Mouse (Mus musculus): Measurements from ENCODE around the gene Atp1a1. TPM values are rescaled to one million over a fixed set of nuclear protein-coding genes. Genes with fewer than 3 reads are reported as not detected.

Atp1a1 gene
- polyA plus RNA-seq, 1 experiment, result 253 TPM

DNA sequence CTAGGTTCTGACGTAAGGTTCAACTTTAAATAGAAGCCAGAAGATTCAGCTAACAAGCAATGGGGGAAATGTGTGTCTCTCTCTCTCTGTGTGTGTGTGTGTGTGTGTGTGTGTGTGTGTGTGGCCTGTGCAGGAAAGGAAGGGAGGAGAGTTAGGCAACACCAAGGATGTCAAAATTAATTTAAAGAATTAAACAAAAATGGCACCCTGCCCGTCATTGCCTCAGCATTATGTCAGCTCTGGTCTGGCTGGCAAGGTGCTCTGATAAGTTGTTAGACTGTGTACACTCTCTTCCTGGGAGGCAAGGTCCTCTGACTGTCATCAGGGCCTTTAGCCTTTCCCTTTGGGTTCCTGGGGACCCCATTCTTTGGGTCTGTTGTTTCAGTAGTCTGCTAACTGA is 47.8 kb downstream of the Atp1a1 start:
- DNase-seq (ENCODE audit: low spot score), result no peak

- DNase-seq (ENCODE audit: low spot score), result no peak
Measured at GRCm38 (mm10) chr3:101552621-101553620, 51.6 kb downstream of the Atp1a1 start.

DNA sequence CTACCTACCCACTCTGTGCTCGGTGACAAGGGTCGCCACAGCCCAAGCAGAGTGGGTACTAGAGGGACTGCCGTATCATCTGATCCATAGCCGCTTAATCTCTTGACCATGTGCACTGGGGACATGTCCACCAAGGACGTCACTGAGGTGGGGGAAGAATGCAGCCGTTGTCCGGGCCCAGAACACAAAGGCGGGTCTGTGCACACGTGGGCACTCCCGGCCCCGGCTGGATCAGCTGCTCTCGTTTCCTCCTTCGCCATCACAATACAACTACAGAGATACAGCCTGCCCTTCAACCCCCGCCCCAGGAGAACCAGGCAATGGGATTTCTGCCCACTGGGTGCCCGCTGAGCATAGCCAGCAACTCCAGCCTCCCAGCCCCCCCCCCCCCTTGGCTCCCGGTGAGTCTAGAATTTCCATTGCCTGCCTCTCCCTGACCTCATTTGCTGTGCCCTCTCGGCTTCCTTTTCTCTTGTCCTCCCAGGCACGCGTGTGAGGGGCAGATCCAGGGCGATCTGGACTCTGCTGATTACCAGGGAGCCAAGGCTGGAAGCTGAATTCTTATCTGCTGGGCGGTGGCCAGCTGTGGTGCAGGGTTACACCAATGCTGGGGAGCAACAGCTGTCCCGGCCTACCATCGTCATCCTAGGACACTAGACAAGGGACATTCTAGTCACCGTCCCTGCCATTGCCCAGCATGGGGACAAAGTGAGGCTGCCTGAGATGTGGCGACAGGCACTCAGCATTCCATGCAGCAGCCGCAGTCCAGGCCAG is 52.8 kb downstream of the Atp1a1 start:
- no peak for DNase-seq (ENCODE audit: low spot score)

GRCm38 (mm10) chr3:101549749-101550148 is 54.7 kb downstream of the Atp1a1 start:
- no peak for DNase-seq (ENCODE audit: low spot score)

- DNase-seq (ENCODE audit: low spot score), result no peak
Measured at GRCm38 (mm10) chr3:101544116-101544515, 60.4 kb downstream of the Atp1a1 start.

DNA sequence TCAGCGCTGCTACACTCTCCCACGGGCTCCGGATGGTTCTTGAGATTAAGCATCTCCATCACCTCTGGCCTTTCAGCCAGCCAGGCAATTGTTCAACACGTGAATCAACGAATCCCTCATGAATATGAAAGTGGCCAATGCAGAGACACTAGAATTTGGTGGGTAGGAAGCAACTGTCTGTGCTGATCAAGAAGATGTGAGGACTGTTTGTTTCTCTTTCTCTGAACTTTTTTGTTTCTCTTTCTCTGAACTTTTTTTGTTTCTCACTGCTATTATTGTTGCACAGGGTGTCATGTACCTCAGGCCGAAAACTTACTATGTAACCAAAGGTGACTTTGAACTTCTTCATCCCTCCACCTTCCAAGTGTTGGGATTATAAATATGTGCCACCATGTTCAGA is 62.9 kb downstream of the Atp1a1 start:
- no peak for DNase-seq (ENCODE audit: low spot score)

DNA sequence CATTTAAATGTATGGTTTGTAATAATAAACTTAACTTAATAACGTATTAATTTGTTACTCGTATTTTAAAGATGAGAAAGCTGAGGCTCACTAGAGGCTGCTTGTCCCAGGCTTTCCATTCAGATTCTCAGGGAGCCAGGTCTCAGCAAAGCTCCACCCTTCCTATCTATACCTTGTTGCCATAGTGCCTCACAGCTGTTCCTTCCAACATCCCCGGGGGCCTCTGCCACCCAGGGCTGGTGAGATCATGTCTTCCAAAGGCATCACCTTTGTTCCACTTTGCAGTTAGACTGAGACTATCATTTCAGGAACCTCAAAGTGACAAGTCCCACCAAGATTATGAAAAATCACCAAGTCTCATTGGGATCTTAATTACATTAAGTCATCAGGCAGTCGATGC is 63.9 kb downstream of the Atp1a1 start:
- DNase-seq (ENCODE audit: low spot score), result no peak

DNA sequence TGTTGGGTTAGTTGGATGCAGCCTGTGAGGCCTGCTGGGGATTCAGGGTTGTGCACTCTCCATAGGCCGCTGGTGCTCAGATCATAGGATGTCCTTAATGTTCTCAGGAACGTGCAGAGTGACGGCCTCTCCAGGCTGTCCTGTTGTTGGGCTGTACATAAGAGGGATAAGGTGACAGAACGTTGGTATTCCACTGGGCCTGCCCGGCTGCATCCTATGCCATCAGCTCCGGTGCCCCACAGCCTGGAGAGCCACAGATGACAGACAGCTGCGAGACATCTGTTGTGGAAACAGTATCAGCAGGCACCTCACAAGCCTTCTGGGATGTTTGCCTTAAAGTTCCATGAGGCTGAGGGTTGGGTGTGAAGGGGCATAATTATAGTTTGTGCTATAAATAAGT is 68.2 kb downstream of the Atp1a1 start:
- no peak for DNase-seq (ENCODE audit: low spot score)

- DNase-seq (ENCODE audit: low spot score), result no peak
Measured at GRCm38 (mm10) chr3:101534311-101534710, 70.2 kb downstream of the Atp1a1 start.

DNA sequence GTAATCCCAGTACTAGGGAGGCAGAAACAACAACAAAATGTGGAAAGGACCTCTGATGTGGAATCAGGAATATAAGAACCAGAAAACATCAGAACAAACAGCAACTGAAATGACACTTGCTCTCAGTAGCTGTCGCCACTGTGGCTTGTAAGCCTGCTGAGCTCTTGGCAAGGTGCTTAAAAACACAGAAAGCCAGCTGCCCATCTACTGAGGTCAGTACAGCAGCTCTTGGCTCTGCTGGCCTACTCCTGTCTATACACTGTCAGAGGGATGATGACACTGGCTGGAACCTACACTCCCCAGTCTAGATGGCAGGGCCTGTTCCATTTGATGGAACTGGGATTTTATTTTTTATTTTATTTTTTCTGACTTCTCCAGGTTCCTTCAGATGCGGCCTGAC is 71.1 kb downstream of the Atp1a1 start:
- DNase-seq (ENCODE audit: low spot score), result no peak

DNA sequence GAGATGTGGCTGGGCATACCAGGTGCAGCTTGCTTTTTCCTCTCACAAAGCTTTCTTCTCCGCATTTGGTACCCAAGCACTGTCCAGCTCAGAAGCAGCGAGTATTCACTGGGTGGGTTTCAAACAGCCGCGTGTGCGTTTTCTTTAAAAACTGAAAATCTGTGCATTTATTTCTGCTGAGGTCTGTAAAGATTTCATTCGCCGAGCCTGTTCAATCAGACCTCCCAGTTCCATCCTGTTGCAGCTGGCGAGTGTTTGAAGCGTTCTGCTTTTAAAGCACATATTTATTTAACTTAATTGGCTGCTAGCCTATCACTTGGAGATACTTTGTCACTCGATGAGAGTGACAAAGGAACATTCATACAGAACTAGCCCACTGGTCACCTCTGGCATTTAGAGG is 73.6 kb downstream of the Atp1a1 start:
- no peak for DNase-seq (ENCODE audit: low spot score)

DNA sequence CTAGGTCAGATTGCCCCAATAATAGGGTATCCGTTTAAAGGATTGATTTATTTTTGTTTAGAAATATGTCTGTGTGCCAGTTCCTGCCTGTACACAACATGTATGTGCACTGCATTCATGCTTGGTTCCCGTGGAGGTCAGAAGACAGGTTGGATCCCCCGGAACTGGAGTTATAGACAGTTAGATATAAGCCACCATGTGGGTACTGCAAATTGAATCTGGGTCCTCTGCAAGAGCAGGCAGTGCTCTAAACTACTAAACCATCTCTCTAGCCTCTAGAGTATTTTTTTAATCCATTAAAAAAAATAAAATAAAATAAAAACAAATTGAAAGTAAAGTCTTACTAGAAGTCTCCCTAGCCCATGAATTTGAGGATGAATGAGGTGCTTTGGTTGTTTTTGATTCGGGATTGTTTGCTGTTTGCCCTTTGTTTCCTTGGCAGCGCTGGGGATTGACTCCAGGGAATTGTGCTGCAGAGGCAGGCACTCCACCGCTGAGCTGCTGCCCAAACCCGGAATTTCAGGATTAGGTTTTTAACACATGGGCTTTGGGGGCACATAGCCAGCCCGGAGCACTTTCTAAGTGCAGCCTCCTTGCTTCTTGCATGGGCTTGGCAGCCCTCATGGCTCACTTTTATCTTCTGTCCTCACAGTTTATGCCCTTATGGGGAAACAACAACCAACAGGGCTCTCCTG is 75.4 kb downstream of the Atp1a1 start:
- no peak for DNase-seq (ENCODE audit: low spot score)

GRCm38 (mm10) chr3:101528157-101528899 is 76.2 kb downstream of the Atp1a1 start:
- DNase-seq (ENCODE audit: low spot score), result no peak

GRCm38 (mm10) chr3:101526603-101527002 is 77.9 kb downstream of the Atp1a1 start:
- DNase-seq (ENCODE audit: low spot score), result no peak

Other genes starting within 250 kb of the Atp1a1 start
- 5.5 and 9.1 TPM in 2 replicates for gene Igsf3, start 227.6 kb downstream of the Atp1a1 start, polyA plus RNA-seq (2012; rRNA removed)
- 1.7 and 2.2 TPM in 2 replicates for gene Mab21l3, start 244.3 kb upstream of the Atp1a1 start, polyA plus RNA-seq (2012; rRNA removed)

All from urinary bladder, adult 2 months (tissue).